ENCODE assay signal across 14 mouse cellular contexts in genomic region chr13:108132031-108132819, GRCm38 (mm10). TPM values are rescaled to one million over a fixed set of nuclear protein-coding genes. Genes with fewer than 3 reads are reported as not detected.
DNase-seq lines count a peak whose midpoint lies in the region; ATAC-seq and TF ChIP-seq lines count a peak whose summit lies in the region.
"Had no signal": no experiment of that assay in that cellular context is flagged by ENCODE, and none has a peak within 500 bp of the region (broad histone marks: within the 10 kb centered on the region; RNA-seq: fewer than 3 reads in every experiment).

No protein-coding gene starts in this region.

- peak; percentile 23 for DNase-seq in forebrain, embryonic 14.5 days (ENCODE audit: low spot score)
- peak; percentile 41 for DNase-seq in lung, embryonic 14.5 days
- no peak for DNase-seq in lung, postnatal 10 days
- DNase-seq in kidney, adult 18-20 months, result peak; percentile 28
- DNase-seq in kidney, postnatal 4 days, result peak; percentile 28 to 38
- DNase-seq: B cell, adult 2 months; cerebellum, adult 2 months; forebrain, postnatal 0 days; gastrocnemius, postnatal 25 days; heart, postnatal 14 days had no signal

- no peak overlapping the region for H3K4me3 ChIP-seq in forebrain, embryonic 14.5 days (ENCODE audit: low read depth, low read length)
- no peak overlapping the region for H3K4me3 ChIP-seq in forebrain, embryonic 13.5 days
- no peak overlapping the region for H3K4me3 ChIP-seq in lung, embryonic 14.5 days (ENCODE audit: low read depth, low read length)
- H3K4me3 ChIP-seq: midbrain, embryonic 15.5 days had no signal

- H3K9me3 ChIP-seq in forebrain, embryonic 14.5 days (replicated peaks; ENCODE audit: control insufficient read depth, low read length), result no peaks in the 10 kb centered on the region
- no peaks in the 10 kb centered on the region for H3K9me3 ChIP-seq in forebrain, embryonic 13.5 days (replicated peaks)
- no peaks in the 10 kb centered on the region for H3K9me3 ChIP-seq in lung, embryonic 14.5 days (ENCODE audit: low read depth, low read length)
- H3K9me3 ChIP-seq: midbrain, embryonic 15.5 days had no signal

- 68% methylated on average over 6 of the region's 6 CpGs for WGBS in forebrain, embryonic 14.5 days
- WGBS in forebrain, embryonic 13.5 days, result 62% methylated on average over 6 of the region's 6 CpGs
- 49% methylated on average over 6 of the region's 6 CpGs for WGBS in lung, embryonic 14.5 days

- H3K27ac ChIP-seq in forebrain, embryonic 14.5 days (ENCODE audit: low read depth, low read length), result no peak overlapping the region
- H3K27ac ChIP-seq in forebrain, embryonic 13.5 days, result no peak overlapping the region
- no peak overlapping the region for H3K27ac ChIP-seq in lung, embryonic 14.5 days (ENCODE audit: low read depth)
- H3K27ac ChIP-seq: midbrain, embryonic 15.5 days had no signal

- TF ChIP-seq CTCF in lung, embryonic 14.5 days (IDR thresholded peaks at IDR 0.05; ENCODE audit: low read depth), result no peak

- H3K4me1 ChIP-seq in forebrain, embryonic 14.5 days (ENCODE audit: control insufficient read depth, insufficient read depth, low read length), result no peaks in the 10 kb centered on the region
- H3K4me1 ChIP-seq in forebrain, embryonic 13.5 days, result no peaks in the 10 kb centered on the region
- H3K4me1 ChIP-seq in lung, embryonic 14.5 days (ENCODE audit: insufficient read depth), result no peaks in the 10 kb centered on the region
- H3K4me1 ChIP-seq: midbrain, embryonic 15.5 days had no signal

- ATAC-seq in forebrain, embryonic 14.5 days, result no peak
- ATAC-seq in forebrain, embryonic 13.5 days, result no peak
- no peak for ATAC-seq in lung, embryonic 14.5 days (ENCODE audit: insufficient read depth)
- no peak for ATAC-seq in monocyte, adult 5-6 weeks (replicated peaks; ENCODE audit: insufficient number of reproducible peaks, low FRiP score, low TSS enrichment, poor library complexity, severe bottlenecking)
- ATAC-seq in frontal cortex, adult (ENCODE audit: low TSS enrichment), result no peak
- ATAC-seq: forebrain, postnatal 0 days; midbrain, embryonic 15.5 days had no signal

- H3K36me3 ChIP-seq in forebrain, embryonic 14.5 days (ENCODE audit: control insufficient read depth, insufficient read depth, low read length), result no peaks in the 10 kb centered on the region
- no peaks in the 10 kb centered on the region for H3K36me3 ChIP-seq in forebrain, embryonic 13.5 days (ENCODE audit: poor library complexity, severe bottlenecking)
- no peaks in the 10 kb centered on the region for H3K36me3 ChIP-seq in lung, embryonic 14.5 days (ENCODE audit: insufficient read depth)
- H3K36me3 ChIP-seq: midbrain, embryonic 15.5 days had no signal

- H3K4me2 ChIP-seq in forebrain, embryonic 14.5 days (ENCODE audit: low read length), result no peak overlapping the region
- no peak overlapping the region for H3K4me2 ChIP-seq in forebrain, embryonic 13.5 days
- H3K4me2 ChIP-seq in lung, embryonic 14.5 days, result no peak overlapping the region
- H3K4me2 ChIP-seq: midbrain, embryonic 15.5 days had no signal

- H3K9ac ChIP-seq in forebrain, embryonic 14.5 days (ENCODE audit: low read length), result no peak overlapping the region
- no peak overlapping the region for H3K9ac ChIP-seq in forebrain, embryonic 13.5 days
- no peak overlapping the region for H3K9ac ChIP-seq in lung, embryonic 14.5 days
- H3K9ac ChIP-seq: forebrain, postnatal 0 days; midbrain, embryonic 15.5 days had no signal

- no peaks in the 10 kb centered on the region for H3K27me3 ChIP-seq in forebrain, embryonic 14.5 days (replicated peaks; ENCODE audit: control insufficient read depth, insufficient read depth, low read length)
- no peaks in the 10 kb centered on the region for H3K27me3 ChIP-seq in forebrain, embryonic 13.5 days
- H3K27me3 ChIP-seq in lung, embryonic 14.5 days (ENCODE audit: insufficient read depth, low read length), result no peaks in the 10 kb centered on the region
- H3K27me3 ChIP-seq: midbrain, embryonic 15.5 days had no signal

RNA-seq across cellular contexts. Expression of gene Ndufaf2, which starts 26.2 kb away (rescaled TPM):
- 84.5 and 85.5 TPM in 2 replicates for polyA plus RNA-seq in forebrain, embryonic 14.5 days (2014; fragmentation: Nextera tagmentation; extraction: Ambion mirVana)
- polyA plus RNA-seq in forebrain, embryonic 13.5 days (2015; fragmentation: Nextera tagmentation; extraction: Ambion mirVana), result 85.9 and 88.7 TPM in 2 replicates
- polyA plus RNA-seq in lung, embryonic 14.5 days (2014; fragmentation: Nextera tagmentation; extraction: Ambion mirVana), result 79.7 and 80.3 TPM in 2 replicates
- 11.4 to 19.9 TPM (median 19.1 TPM) in 3 replicates for total RNA-seq in monocyte, adult 5-6 weeks (2017)

RNA-seq across cellular contexts. Expression of gene Ercc8, which starts 26.3 kb away (rescaled TPM):
- 36.2 and 40.7 TPM in 2 replicates for polyA plus RNA-seq in forebrain, embryonic 14.5 days (2014; fragmentation: Nextera tagmentation; extraction: Ambion mirVana)
- 25.6 and 27.8 TPM in 2 replicates for polyA plus RNA-seq in forebrain, embryonic 13.5 days (2015; fragmentation: Nextera tagmentation; extraction: Ambion mirVana)
- polyA plus RNA-seq in lung, embryonic 14.5 days (2014; fragmentation: Nextera tagmentation; extraction: Ambion mirVana), result 21.3 and 23.7 TPM in 2 replicates
- 5.8 to 15.7 TPM (median 8.4 TPM) in 3 replicates for total RNA-seq in monocyte, adult 5-6 weeks (2017)
